Comparison of ENCODE assay signal across 8 mouse cellular contexts in the genomic region with DNA sequence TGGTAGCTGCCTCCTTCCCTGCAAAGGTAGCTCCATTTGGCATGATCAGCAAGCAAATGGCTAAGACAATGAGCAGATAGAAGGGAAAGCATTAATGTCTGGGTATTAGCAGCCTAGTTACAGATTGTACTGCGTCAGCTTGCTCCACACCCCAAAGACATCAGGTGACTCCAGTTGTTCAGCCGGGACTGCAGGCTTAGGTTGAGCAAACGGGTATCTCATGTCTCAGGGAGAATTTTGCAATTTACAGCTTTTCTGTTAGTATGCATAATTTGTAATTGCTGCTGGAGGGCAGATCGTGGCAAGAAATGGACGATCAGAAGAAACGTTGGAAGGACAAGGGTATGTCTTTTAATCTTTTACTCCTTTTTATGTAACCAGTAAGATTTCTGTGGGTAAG. TPM values are rescaled to one million over a fixed set of nuclear protein-coding genes. Genes with fewer than 3 reads are reported as not detected.
DNase-seq lines count a peak whose midpoint lies in the region; ATAC-seq and TF ChIP-seq lines count a peak whose summit lies in the region.

No protein-coding gene starts in this region.

- H3K27me3 ChIP-seq in embryonic facial prominence, embryonic 14.5 days (replicated peaks; ENCODE audit: control insufficient read depth, insufficient read depth, low read length) = no peaks in the 10 kb centered on the region
- no peaks in the 10 kb centered on the region for H3K27me3 ChIP-seq in forebrain, postnatal 0 days (ENCODE audit: insufficient read depth, low read length)
- no peaks in the 10 kb centered on the region for H3K27me3 ChIP-seq in forebrain, embryonic 16.5 days (replicated peaks; ENCODE audit: control insufficient read depth, insufficient read depth, low read length)

- no peak overlapping the region; the same call in 1 of the 2 replicates for H3K27ac ChIP-seq in embryonic facial prominence, embryonic 14.5 days (replicated peaks; ENCODE audit: low read depth, low read length)
- no peak overlapping the region for H3K27ac ChIP-seq in forebrain, postnatal 0 days (ENCODE audit: low read depth, low read length)
- H3K27ac ChIP-seq in forebrain, embryonic 16.5 days (ENCODE audit: low read length) = no peak overlapping the region

- DNase-seq in lung, adult 18-20 months = peak; percentile 18 to 43
- no peak for DNase-seq in lung, adult 2 months
- peak; percentile 68 for DNase-seq in embryonic facial prominence, embryonic 14.5 days (ENCODE audit: low spot score)
- DNase-seq in kidney, adult 9 months = peak; percentile 63
- DNase-seq in forebrain, postnatal 0 days = no peak
- no peak for DNase-seq in embryo, embryonic 10.5 days (ENCODE audit: low spot score)

- H3K36me3 ChIP-seq in embryonic facial prominence, embryonic 14.5 days (ENCODE audit: control insufficient read depth, insufficient read depth, low read length) = 0 out of 2 replicates have a peak, but pooled peaks cover 5% of the 10 kb centered on the region
- no peaks in the 10 kb centered on the region for H3K36me3 ChIP-seq in forebrain, postnatal 0 days (ENCODE audit: insufficient read depth)
- no peaks in the 10 kb centered on the region for H3K36me3 ChIP-seq in forebrain, embryonic 16.5 days (ENCODE audit: control insufficient read depth, insufficient read depth)

- peak overlapping the region; percentile 26 for H3K4me2 ChIP-seq in embryonic facial prominence, embryonic 14.5 days (ENCODE audit: low read depth, low read length)
- H3K4me2 ChIP-seq in forebrain, postnatal 0 days (ENCODE audit: low read depth) = no peak overlapping the region
- no peak overlapping the region for H3K4me2 ChIP-seq in forebrain, embryonic 16.5 days (ENCODE audit: low read length)

- no peak for TF ChIP-seq CTCF in lung, adult 2 months (IDR thresholded peaks at IDR 0.05; ENCODE audit: insufficient read depth, low read length)
- TF ChIP-seq CTCF in forebrain, postnatal 0 days (IDR thresholded peaks at IDR 0.05; ENCODE audit: low read depth) = no peak

- H3K4me1 ChIP-seq in lung, adult 2 months (ENCODE audit: control insufficient read depth, insufficient read depth, low read length) = peaks cover 7% of the 10 kb centered on the region
- peaks cover 11% of the 10 kb centered on the region for H3K4me1 ChIP-seq in embryonic facial prominence, embryonic 14.5 days (ENCODE audit: control insufficient read depth, insufficient read depth, low read length)
- H3K4me1 ChIP-seq in forebrain, postnatal 0 days (ENCODE audit: insufficient read depth) = no peaks in the 10 kb centered on the region
- H3K4me1 ChIP-seq in forebrain, embryonic 16.5 days (replicated peaks; ENCODE audit: control insufficient read depth, insufficient read depth, low read length) = peaks cover 8% of the 10 kb centered on the region; the same call in 1 of the 2 replicates

- no peak overlapping the region for H3K9ac ChIP-seq in embryonic facial prominence, embryonic 14.5 days (ENCODE audit: low read depth, low read length)
- H3K9ac ChIP-seq in forebrain, postnatal 0 days = no peak overlapping the region
- H3K9ac ChIP-seq in forebrain, embryonic 16.5 days (replicated peaks; ENCODE audit: low read depth, low read length) = no peak overlapping the region

- no peak overlapping the region for H3K4me3 ChIP-seq in lung, adult 2 months (replicated peaks; ENCODE audit: extremely low read depth, low read depth, low read length)
- H3K4me3 ChIP-seq in embryonic facial prominence, embryonic 14.5 days (ENCODE audit: low read depth, low read length) = 0 out of 2 replicates have a peak overlapping the region, but pooled peaks have one; percentile 3
- H3K4me3 ChIP-seq in forebrain, postnatal 0 days (ENCODE audit: low read depth, low read length) = no peak overlapping the region
- no peak overlapping the region for H3K4me3 ChIP-seq in forebrain, embryonic 16.5 days (replicated peaks; ENCODE audit: low read length)

- 39% methylated on average over 6 of the region's 6 CpGs for WGBS in lung, adult 2 months
- WGBS in embryonic facial prominence, embryonic 14.5 days = 31% methylated on average over 6 of the region's 6 CpGs
- 59% methylated on average over 6 of the region's 6 CpGs for WGBS in forebrain, postnatal 0 days
- 68% methylated on average over 6 of the region's 6 CpGs for WGBS in forebrain, embryonic 16.5 days

- ATAC-seq in embryonic facial prominence, embryonic 14.5 days (ENCODE audit: low read depth) = peak; percentile 86
- peak; percentile 74 for ATAC-seq in megakaryocyte-erythroid progenitor cell, adult 5-6 weeks (replicated peaks; ENCODE audit: low FRiP score, low TSS enrichment, poor library complexity, severe bottlenecking)
- ATAC-seq in forebrain, postnatal 0 days = no peak
- no peak for ATAC-seq in forebrain, embryonic 16.5 days

- no peak for TF ChIP-seq POLR2A in lung, adult 2 months (IDR thresholded peaks at IDR 0.05; ENCODE audit: borderline replicate concordance, extremely low read depth, low read depth, low read length)

- H3K9me3 ChIP-seq in embryonic facial prominence, embryonic 14.5 days (ENCODE audit: control insufficient read depth, low read length) = no peaks in the 10 kb centered on the region
- H3K9me3 ChIP-seq in forebrain, postnatal 0 days (ENCODE audit: low read length) = no peaks in the 10 kb centered on the region
- H3K9me3 ChIP-seq in forebrain, embryonic 16.5 days (ENCODE audit: control insufficient read depth, low read length) = no peaks in the 10 kb centered on the region

RNA-seq across cellular contexts. Expression of gene Rtn4, which starts 25.8 kb away (rescaled TPM):
- polyA plus RNA-seq in lung, adult 2 months (2012; rRNA removed) = 108 and 133 TPM in 2 replicates
- 86.2 and 93.2 TPM in 2 replicates for polyA plus RNA-seq in embryonic facial prominence, embryonic 14.5 days (2014; fragmentation: Nextera tagmentation; extraction: Ambion mirVana)
- total RNA-seq in megakaryocyte-erythroid progenitor cell, adult 5-6 weeks (2014; fragmentation: Nextera tagmentation) = 40.9 and 53.2 TPM in 2 replicates
- total RNA-seq in megakaryocyte-erythroid progenitor cell, adult 5-6 weeks (2017) = 55.1 and 85.9 TPM in 2 replicates
- 388 and 400 TPM in 2 replicates for total RNA-seq in forebrain, postnatal 0 days (2014; rRNA removed)
- 149 and 167 TPM in 2 replicates for polyA plus RNA-seq in forebrain, postnatal 0 days (2015; fragmentation: Nextera tagmentation; extraction: Ambion mirVana)
- polyA plus RNA-seq in forebrain, embryonic 16.5 days (2015; fragmentation: Nextera tagmentation; extraction: Ambion mirVana) = 131 and 134 TPM in 2 replicates

Comparison
In these comparisons a context has a peak if more than half of its experiments do, and no peak if none do; other contexts are left out.
1. DNase-seq: peak in lung, adult 18-20 months (2 of 2), embryonic facial prominence, embryonic 14.5 days (single experiment) and kidney, adult 9 months (single experiment); none in lung, adult 2 months (single experiment), forebrain, postnatal 0 days (single experiment) and embryo, embryonic 10.5 days (single experiment).
2. ATAC-seq: peak in embryonic facial prominence, embryonic 14.5 days (single experiment) and megakaryocyte-erythroid progenitor cell, adult 5-6 weeks (single experiment); none in forebrain, postnatal 0 days (single experiment) and forebrain, embryonic 16.5 days (single experiment).